8 mouse cellular contexts compared by ENCODE assay signal in genomic region chr5:65242740-65243139, GRCm38 (mm10). TPM values are rescaled to one million over a fixed set of nuclear protein-coding genes. Genes with fewer than 3 reads are reported as not detected.
A peak's percentile ranks its signal among the peaks of the same experiment; 100 is the strongest.
DNase-seq lines count a peak whose midpoint lies in the region; ATAC-seq and TF ChIP-seq lines count a peak whose summit lies in the region.

No protein-coding gene starts in this region.

- H3K4me2 ChIP-seq in lung, embryonic 14.5 days, result no peak overlapping the region
- no peak overlapping the region for H3K4me2 ChIP-seq in forebrain, embryonic 14.5 days (ENCODE audit: low read length)
- H3K4me2 ChIP-seq in neural tube, embryonic 11.5 days (ENCODE audit: low read depth), result no peak overlapping the region

- TF ChIP-seq CTCF in lung, embryonic 14.5 days (IDR thresholded peaks at IDR 0.05; ENCODE audit: low read depth), result peak; percentile 64

- DNase-seq in gastrocnemius, adult 18-20 months (ENCODE audit: low spot score), result peak; percentile 20
- no peak for DNase-seq in gastrocnemius, postnatal 14 days
- DNase-seq in lung, embryonic 14.5 days, result peak; percentile 78
- DNase-seq in lung, postnatal 25 days (ENCODE audit: low spot score), result no peak
- DNase-seq in brain, adult 2 months (ENCODE audit: low read depth, low spot score), result peak; percentile 83
- peak; percentile 73 for DNase-seq in forebrain, embryonic 14.5 days (ENCODE audit: low spot score)
- DNase-seq in neural tube, embryonic 11.5 days (ENCODE audit: low spot score), result peak; percentile 25
- DNase-seq in frontal cortex, postnatal 25 days (ENCODE audit: low spot score in 2 of 2), result no peak

- no peak overlapping the region for H3K4me3 ChIP-seq in lung, embryonic 14.5 days (ENCODE audit: low read depth, low read length)
- no peak overlapping the region for H3K4me3 ChIP-seq in forebrain, embryonic 14.5 days (ENCODE audit: low read depth, low read length)
- no peak overlapping the region for H3K4me3 ChIP-seq in neural tube, embryonic 11.5 days (ENCODE audit: low read depth, low read length)

- no peak overlapping the region for H3K27ac ChIP-seq in lung, embryonic 14.5 days (ENCODE audit: low read depth)
- H3K27ac ChIP-seq in forebrain, embryonic 14.5 days (ENCODE audit: low read depth, low read length), result no peak overlapping the region
- no peak overlapping the region for H3K27ac ChIP-seq in neural tube, embryonic 11.5 days (ENCODE audit: low read depth, low read length)

- no peak for ATAC-seq in lung, embryonic 14.5 days (ENCODE audit: insufficient read depth)
- peak; percentile 58 for ATAC-seq in forebrain, embryonic 14.5 days
- no peak for ATAC-seq in neural tube, embryonic 11.5 days (ENCODE audit: insufficient read depth, low FRiP score, low TSS enrichment)

- H3K9ac ChIP-seq in lung, embryonic 14.5 days, result no peak overlapping the region
- H3K9ac ChIP-seq in forebrain, embryonic 14.5 days (ENCODE audit: low read length), result no peak overlapping the region
- H3K9ac ChIP-seq in neural tube, embryonic 11.5 days (ENCODE audit: low read length), result no peak overlapping the region

- intact Hi-C loops in gastrocnemius, postnatal 14 days (cut with DNase I; ENCODE audit: low total_unique reads), result loop anchor here (10.0 kb wide), 2 partner anchors 238 to 358 kb away; no protein-coding TSS in a partner anchor

- H3K4me1 ChIP-seq in lung, embryonic 14.5 days (ENCODE audit: insufficient read depth), result no peaks in the 10 kb centered on the region
- H3K4me1 ChIP-seq in forebrain, embryonic 14.5 days (ENCODE audit: control insufficient read depth, insufficient read depth, low read length), result no peaks in the 10 kb centered on the region; the same call in 1 of the 2 replicates
- H3K4me1 ChIP-seq in neural tube, embryonic 11.5 days (ENCODE audit: control insufficient read depth, insufficient read depth, low read length), result no peaks in the 10 kb centered on the region

- no peaks in the 10 kb centered on the region for H3K36me3 ChIP-seq in lung, embryonic 14.5 days (ENCODE audit: insufficient read depth)
- H3K36me3 ChIP-seq in forebrain, embryonic 14.5 days (ENCODE audit: control insufficient read depth, insufficient read depth, low read length), result peaks cover 14% of the 10 kb centered on the region; the same call in 1 of the 2 replicates
- no peaks in the 10 kb centered on the region for H3K36me3 ChIP-seq in neural tube, embryonic 11.5 days (ENCODE audit: control insufficient read depth, insufficient read depth, low read length)

- no peaks in the 10 kb centered on the region for H3K27me3 ChIP-seq in lung, embryonic 14.5 days (ENCODE audit: insufficient read depth, low read length)
- H3K27me3 ChIP-seq in forebrain, embryonic 14.5 days (replicated peaks; ENCODE audit: control insufficient read depth, insufficient read depth, low read length), result no peaks in the 10 kb centered on the region
- no peaks in the 10 kb centered on the region for H3K27me3 ChIP-seq in neural tube, embryonic 11.5 days (ENCODE audit: control insufficient read depth, insufficient read depth, low read length)

- WGBS in lung, embryonic 14.5 days, result 34% methylated on average over 5 of the region's 5 CpGs
- 54% methylated on average over 5 of the region's 5 CpGs for WGBS in forebrain, embryonic 14.5 days
- WGBS in neural tube, embryonic 11.5 days, result 60% methylated on average over 5 of the region's 5 CpGs

- no peaks in the 10 kb centered on the region for H3K9me3 ChIP-seq in lung, embryonic 14.5 days (ENCODE audit: low read depth, low read length)
- H3K9me3 ChIP-seq in forebrain, embryonic 14.5 days (replicated peaks; ENCODE audit: control insufficient read depth, low read length), result no peaks in the 10 kb centered on the region
- no peaks in the 10 kb centered on the region for H3K9me3 ChIP-seq in neural tube, embryonic 11.5 days (ENCODE audit: control insufficient read depth, low read length)

RNA-seq across cellular contexts. Expression of gene Wdr19, which starts 43.2 kb away (rescaled TPM):
- total RNA-seq in gastrocnemius, adult 18-20 months (2021), result 1 to 10 TPM in 1 of 2 experiments, under 1 TPM in 1; 0.71 to 1.8 TPM
- total RNA-seq in gastrocnemius, postnatal 14 days (2021), result 1 to 10 TPM; 2.0 to 2.2 TPM
- 10.8 and 12.9 TPM in 2 replicates for polyA plus RNA-seq in lung, embryonic 14.5 days (2014; fragmentation: Nextera tagmentation; extraction: Ambion mirVana)
- polyA plus RNA-seq in forebrain, embryonic 14.5 days (2014; fragmentation: Nextera tagmentation; extraction: Ambion mirVana), result 10.3 and 10.4 TPM in 2 replicates
- polyA plus RNA-seq in neural tube, embryonic 11.5 days (2014; fragmentation: Nextera tagmentation; extraction: Ambion mirVana), result 13.8 and 15.6 TPM in 2 replicates

Comparison
In these comparisons a context has a peak if more than half of its experiments do, and no peak if none do; other contexts are left out.
1. DNase-seq: peak in gastrocnemius, adult 18-20 months (single experiment), lung, embryonic 14.5 days (single experiment), brain, adult 2 months (single experiment), forebrain, embryonic 14.5 days (single experiment) and neural tube, embryonic 11.5 days (single experiment); none in gastrocnemius, postnatal 14 days (single experiment), lung, postnatal 25 days (single experiment) and frontal cortex, postnatal 25 days (0 of 2).